Mouse (Mus musculus) urinary bladder, postnatal 14 days (tissue): ENCODE data around the gene Tbx15.

Source experiments
- DNase-seq: peaks from one replicate; pipeline ENCODE4 v3.0.0; 2021; ENCODE audit warnings: low spot score

The Tbx15 gene

GRCm38 (mm10) chr3:99240213-99240720 is at the start of gene Tbx15:
Gene Tbx15 (plus strand): TSS chr3:99240381.
- no peak for DNase-seq

- DNase-seq, result no peak
Measured at GRCm38 (mm10) chr3:99193576-99193975, 46.6 kb upstream of the Tbx15 start.

- no peak for DNase-seq
Measured at GRCm38 (mm10) chr3:99203331-99203730, 36.9 kb upstream of the Tbx15 start.

GRCm38 (mm10) chr3:99208416-99208815 is 31.8 kb upstream of the Tbx15 start:
- no peak for DNase-seq

- DNase-seq, result no peak
Measured at GRCm38 (mm10) chr3:99211105-99211698, 29.0 kb upstream of the Tbx15 start.

GRCm38 (mm10) chr3:99227807-99228206 is 12.4 kb upstream of the Tbx15 start:
- DNase-seq, result no peak

- DNase-seq, result peak; percentile 45
Measured at GRCm38 (mm10) chr3:99233393-99234318, 6.5 kb upstream of the Tbx15 start.

- no peak for DNase-seq
Measured at GRCm38 (mm10) chr3:99234319-99234869, 5.8 kb upstream of the Tbx15 start.

GRCm38 (mm10) chr3:99235116-99235803 is 4.9 kb upstream of the Tbx15 start:
- DNase-seq, result no peak

GRCm38 (mm10) chr3:99235804-99236755 is 4.1 kb upstream of the Tbx15 start:
- no peak for DNase-seq

- DNase-seq, result no peak
Measured at GRCm38 (mm10) chr3:99238691-99239090, 1.5 kb upstream of the Tbx15 start.

GRCm38 (mm10) chr3:99239301-99240045 is 708 bp upstream of the Tbx15 start:
- no peak for DNase-seq

GRCm38 (mm10) chr3:99240811-99241738 is 894 bp downstream of the Tbx15 start:
- DNase-seq, result no peak

GRCm38 (mm10) chr3:99242481-99242880 is 2.3 kb downstream of the Tbx15 start:
- no peak for DNase-seq

- DNase-seq, result no peak
Measured at GRCm38 (mm10) chr3:99245341-99245740, 5.2 kb downstream of the Tbx15 start.

- no peak for DNase-seq
Measured at GRCm38 (mm10) chr3:99246629-99247028, 6.4 kb downstream of the Tbx15 start.

- DNase-seq, result no peak
Measured at GRCm38 (mm10) chr3:99247586-99247985, 7.4 kb downstream of the Tbx15 start.

GRCm38 (mm10) chr3:99247996-99248801 is 8.0 kb downstream of the Tbx15 start:
- no peak for DNase-seq
